Mouse (Mus musculus): ENCODE data around the gene D230025D16Rik. TPM values are rescaled to one million over a fixed set of nuclear protein-coding genes. Genes with fewer than 3 reads are reported as not detected.

The D230025D16Rik gene
- polyA plus RNA-seq, 1 experiment from 2014 or later, result 38.2 TPM

- Histone ChIP-seq H3K27me3 (peaks cover 94% of the 10 kb centered on the region), H3K36me3 (no peaks in the 10 kb centered on the region), H3K4me1 (peaks cover 28% of the 10 kb centered on the region), H3K27ac (no peak within 1 kb of the TSS), H3K9me3 (no peaks in the 10 kb centered on the region), H3K4me3 (peak within 1 kb of the TSS; percentile 41), H3K9ac (peak within 1 kb of the TSS; percentile 16; the same call in 1 of the 2 replicates), H3K4me2 (peak within 1 kb of the TSS; percentile 82)
- WGBS, result 7% methylated on average over 10 of the region's 10 CpGs
- ATAC-seq (ENCODE audit: borderline replicate concordance, extremely low read depth, low FRiP score, low TSS enrichment), result no peak
Measured at GRCm38 (mm10) chr8:105275840-105276239, 50.9 kb downstream of the D230025D16Rik start, which contains the start of gene Nol3. Gene Nol3 (plus strand): TSS chr8:105276140.

- peak; percentile 60; the same call in 1 of the 2 replicates for ATAC-seq (ENCODE audit: borderline replicate concordance, extremely low read depth, low FRiP score, low TSS enrichment)
- H3K4me2 ChIP-seq, result peak overlapping the region; percentile 82
- H3K9ac ChIP-seq, result peak overlapping the region; percentile 16; the same call in 1 of the 2 replicates
- H3K4me1 ChIP-seq, result peaks cover 29% of the 10 kb centered on the region
- H3K27me3 ChIP-seq, result peaks cover 87% of the 10 kb centered on the region
- H3K36me3 ChIP-seq, result 0 out of 2 replicates have a peak, but pooled peaks cover 2% of the 10 kb centered on the region
- peak overlapping the region; percentile 41 for H3K4me3 ChIP-seq
- WGBS, result 3% methylated on average over 30 of the region's 30 CpGs
- H3K27ac ChIP-seq, result no peak overlapping the region
- no peaks in the 10 kb centered on the region for H3K9me3 ChIP-seq
Measured at GRCm38 (mm10) chr8:105276292-105277120, 51.6 kb downstream of the D230025D16Rik start.

DNA sequence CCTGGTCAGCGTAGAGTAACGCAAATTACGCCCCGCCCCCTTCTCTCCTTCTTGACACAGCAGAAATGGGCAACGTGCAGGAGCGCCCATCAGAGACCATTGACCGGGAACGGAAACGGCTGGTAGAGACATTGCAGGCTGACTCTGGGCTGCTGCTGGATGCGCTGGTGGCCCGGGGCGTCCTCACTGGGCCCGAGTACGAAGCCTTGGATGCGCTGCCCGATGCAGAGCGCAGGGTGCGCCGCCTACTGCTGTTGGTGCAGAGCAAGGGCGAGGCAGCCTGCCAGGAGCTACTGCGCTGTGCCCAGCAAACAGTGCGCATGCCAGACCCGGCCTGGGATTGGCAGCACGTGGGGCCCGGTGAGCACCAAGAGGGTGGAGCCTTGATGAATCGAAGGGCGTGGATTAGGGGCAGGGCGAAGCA, 54.0 kb downstream of the D230025D16Rik start:
- peak overlapping the region; percentile 20; the same call in 1 of the 2 replicates for H3K9ac ChIP-seq
- peak overlapping the region; percentile 51 for H3K4me2 ChIP-seq
- peaks cover 67% of the 10 kb centered on the region for H3K27me3 ChIP-seq
- H3K27ac ChIP-seq, result no peak overlapping the region
- peak; percentile 35 for ATAC-seq (ENCODE audit: borderline replicate concordance, extremely low read depth, low FRiP score, low TSS enrichment)
- peak overlapping the region; percentile 22 for H3K4me3 ChIP-seq
- H3K36me3 ChIP-seq, result 0 out of 2 replicates have a peak, but pooled peaks cover 4% of the 10 kb centered on the region
- H3K9me3 ChIP-seq, result no peaks in the 10 kb centered on the region
- peaks cover 43% of the 10 kb centered on the region for H3K4me1 ChIP-seq
- 2% methylated on average over 28 of the region's 28 CpGs for WGBS

- no peak overlapping the region for H3K4me2 ChIP-seq
- no peak overlapping the region for H3K4me3 ChIP-seq
- 0 out of 2 replicates have a peak, but pooled peaks cover 4% of the 10 kb centered on the region for H3K36me3 ChIP-seq
- H3K9ac ChIP-seq, result no peak overlapping the region
- no peaks in the 10 kb centered on the region for H3K9me3 ChIP-seq
- 74% methylated on average over 3 of the region's 3 CpGs for WGBS
- peaks cover 41% of the 10 kb centered on the region for H3K4me1 ChIP-seq
- peaks cover 50% of the 10 kb centered on the region for H3K27me3 ChIP-seq
- H3K27ac ChIP-seq, result no peak overlapping the region
- ATAC-seq (ENCODE audit: borderline replicate concordance, extremely low read depth, low FRiP score, low TSS enrichment), result no peak
Measured at GRCm38 (mm10) chr8:105280567-105280966, 55.6 kb downstream of the D230025D16Rik start.

- no peak for ATAC-seq (ENCODE audit: borderline replicate concordance, extremely low read depth, low FRiP score, low TSS enrichment)
- H3K4me2 ChIP-seq, result no peak overlapping the region
- no peaks in the 10 kb centered on the region for H3K9me3 ChIP-seq
Measured at GRCm38 (mm10) chr8:105281821-105282220, 56.9 kb downstream of the D230025D16Rik start.

DNA sequence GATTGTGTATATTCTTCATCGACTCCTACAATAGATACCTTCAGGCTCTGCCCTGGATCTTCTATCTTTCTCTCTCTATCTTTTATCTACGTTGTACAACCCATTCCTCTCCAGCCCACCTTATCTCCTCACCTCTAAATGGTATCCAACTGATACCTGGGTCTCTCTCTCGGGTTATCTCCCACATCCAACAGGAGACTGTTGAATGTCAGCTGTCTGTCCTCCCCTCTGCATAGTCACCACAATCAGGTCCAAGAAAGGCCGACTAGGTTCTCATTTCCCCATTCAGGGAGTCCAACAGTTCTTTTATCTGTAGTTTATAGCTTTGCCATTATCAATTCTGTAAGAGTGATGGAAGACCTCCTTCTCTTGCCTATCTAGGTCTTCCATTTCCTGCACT, 57.3 kb downstream of the D230025D16Rik start:
- Histone ChIP-seq H3K27ac (no peak overlapping the region), H3K4me1 (peaks cover 29% of the 10 kb centered on the region), H3K36me3 (0 out of 2 replicates have a peak, but pooled peaks cover 4% of the 10 kb centered on the region), H3K9me3 (no peaks in the 10 kb centered on the region), H3K4me2 (no peak overlapping the region), H3K4me3 (no peak overlapping the region), H3K27me3 (peaks cover 33% of the 10 kb centered on the region), H3K9ac (no peak overlapping the region)
- ATAC-seq (ENCODE audit: borderline replicate concordance, extremely low read depth, low FRiP score, low TSS enrichment), result no peak
- WGBS, result 67% methylated on average over 4 of the region's 4 CpGs

More at GRCm38 (mm10) chr8:105281821-105282220, 56.9 kb downstream of the D230025D16Rik start:
- Histone ChIP-seq H3K4me1 (peaks cover 29% of the 10 kb centered on the region), H3K27ac (peak overlapping the region; percentile 10; the same call in 1 of the 2 replicates), H3K27me3 (peaks cover 38% of the 10 kb centered on the region), H3K4me3 (no peak overlapping the region), H3K9ac (no peak overlapping the region), H3K36me3 (0 out of 2 replicates have a peak, but pooled peaks cover 4% of the 10 kb centered on the region)
- 55% methylated on average over 12 of the region's 12 CpGs for WGBS

DNA sequence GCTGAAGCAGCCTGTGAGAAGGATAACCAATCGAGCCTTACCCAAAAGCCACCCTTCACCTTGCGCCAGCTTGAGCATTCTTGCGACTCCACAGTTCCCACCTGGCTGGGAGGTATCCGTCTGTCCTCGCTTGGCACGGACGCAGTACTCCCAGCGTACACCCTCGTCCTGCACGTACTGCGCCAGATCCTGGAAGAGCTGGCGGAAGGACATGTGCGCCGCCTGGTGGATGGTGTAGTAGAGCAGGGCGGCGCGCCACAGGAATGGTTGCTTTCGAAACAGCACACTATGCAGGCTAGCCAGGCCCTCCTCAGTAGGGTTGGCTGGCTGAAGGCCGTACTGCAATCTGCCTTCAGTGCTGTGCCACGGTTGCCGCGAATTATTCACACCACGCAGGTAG, 58.1 kb downstream of the D230025D16Rik start:
- whole genome bisulfite sequencing, result 43% methylated on average over 23 of the region's 23 CpGs
- Histone ChIP-seq H3K27ac (no peak overlapping the region), H3K4me3 (no peak overlapping the region), H3K4me2 (no peak overlapping the region), H3K36me3 (0 out of 2 replicates have a peak, but pooled peaks cover 4% of the 10 kb centered on the region), H3K27me3 (peaks cover 25% of the 10 kb centered on the region), H3K9me3 (no peaks in the 10 kb centered on the region), H3K4me1 (peaks cover 32% of the 10 kb centered on the region), H3K9ac (no peak overlapping the region)
- peak; percentile 53 for ATAC-seq (ENCODE audit: borderline replicate concordance, extremely low read depth, low FRiP score, low TSS enrichment)

GRCm38 (mm10) chr8:105285514-105285913, 60.6 kb downstream of the D230025D16Rik start:
- no peak overlapping the region for H3K4me3 ChIP-seq
- peaks cover 10% of the 10 kb centered on the region for H3K27me3 ChIP-seq
- H3K4me2 ChIP-seq, result no peak overlapping the region
- no peak overlapping the region for H3K9ac ChIP-seq
- H3K4me1 ChIP-seq, result peaks cover 44% of the 10 kb centered on the region
- H3K9me3 ChIP-seq, result no peaks in the 10 kb centered on the region
- 40% methylated on average over 12 of the region's 12 CpGs for WGBS
- 0 out of 2 replicates have a peak, but pooled peaks cover 4% of the 10 kb centered on the region for H3K36me3 ChIP-seq
- H3K27ac ChIP-seq, result no peak overlapping the region
- ATAC-seq (ENCODE audit: borderline replicate concordance, extremely low read depth, low FRiP score, low TSS enrichment), result no peak

GRCm38 (mm10) chr8:105286907-105287306, 62.0 kb downstream of the D230025D16Rik start:
- Histone ChIP-seq H3K4me1 (peaks cover 43% of the 10 kb centered on the region), H3K36me3 (no peaks in the 10 kb centered on the region), H3K27me3 (peaks cover 12% of the 10 kb centered on the region), H3K4me2 (no peak overlapping the region), H3K9me3 (no peaks in the 10 kb centered on the region), H3K9ac (no peak overlapping the region), H3K4me3 (no peak overlapping the region), H3K27ac (no peak overlapping the region)
- WGBS, result 81% methylated on average over 4 of the region's 4 CpGs
- ATAC-seq (ENCODE audit: borderline replicate concordance, extremely low read depth, low FRiP score, low TSS enrichment), result no peak

DNA sequence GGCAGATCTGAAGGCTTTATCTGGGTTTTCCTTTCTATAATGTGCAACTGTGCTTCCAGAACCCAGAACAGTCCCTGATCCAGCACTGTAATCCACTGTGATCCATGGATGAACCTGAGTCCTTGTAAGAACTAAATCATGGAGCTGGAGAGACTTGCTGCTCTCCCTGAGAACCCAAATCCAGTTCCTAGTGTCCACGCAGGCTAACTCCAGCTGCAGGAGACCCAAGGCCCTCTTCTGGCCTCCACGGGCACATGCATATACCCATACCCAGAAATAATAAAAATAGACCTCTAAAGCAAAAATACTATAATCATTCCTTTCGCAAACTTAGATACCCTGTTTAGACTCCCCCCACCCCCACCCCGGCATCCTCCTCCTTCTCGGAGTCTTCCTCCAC, 63.3 kb downstream of the D230025D16Rik start:
- no peak for ATAC-seq (ENCODE audit: borderline replicate concordance, extremely low read depth, low FRiP score, low TSS enrichment)
- Histone ChIP-seq H3K27me3 (peaks cover 12% of the 10 kb centered on the region), H3K4me3 (peak overlapping the region; percentile 56; the same call in 1 of the 2 replicates), H3K4me2 (peak overlapping the region; percentile 88), H3K9ac (no peak overlapping the region), H3K27ac (no peak overlapping the region), H3K36me3 (no peaks in the 10 kb centered on the region), H3K4me1 (peaks cover 33% of the 10 kb centered on the region), H3K9me3 (no peaks in the 10 kb centered on the region)
- WGBS, result 86% methylated on average over 5 of the region's 5 CpGs

GRCm38 (mm10) chr8:105288958-105289732, 64.2 kb downstream of the D230025D16Rik start:
- peak overlapping the region; percentile 50 for H3K9ac ChIP-seq
- H3K27me3 ChIP-seq, result peaks cover 12% of the 10 kb centered on the region
- H3K36me3 ChIP-seq, result no peaks in the 10 kb centered on the region
- H3K4me3 ChIP-seq, result peak overlapping the region; percentile 56
- WGBS, result under 1% methylated on average over 53 of the region's 53 CpGs
- H3K9me3 ChIP-seq, result no peaks in the 10 kb centered on the region
- H3K4me2 ChIP-seq, result peak overlapping the region; percentile 88
- peak overlapping the region; percentile 65 for H3K27ac ChIP-seq
- H3K4me1 ChIP-seq, result peaks cover 34% of the 10 kb centered on the region
- ATAC-seq (ENCODE audit: borderline replicate concordance, extremely low read depth, low FRiP score, low TSS enrichment), result peak; percentile 91
